Mouse (Mus musculus) forebrain, postnatal 0 days (tissue): ENCODE results near the gene Syn3. TPM values are rescaled to one million over a fixed set of nuclear protein-coding genes. Genes with fewer than 3 reads are reported as not detected.

Source experiments
- ATAC-seq: fragments of 200-750 bp; cut with Nextera tagmentation; 2 replicates; pipeline ENCODE4 v1.8.0; 2017; ENCODE audit warnings: mild to moderate bottlenecking, moderate library complexity
- DNase-seq: peaks from one replicate; pipeline ENCODE4 v3.0.0-alpha.2; 2015
- H3K27ac ChIP-seq: fragments of 300-500 bp; sonication (generic); 2 replicates; pipeline ENCODE4 v1.5.1; 2014; ENCODE audit warnings: low read depth, mild to moderate bottlenecking, antibody characterized with exemption, low read length, moderate library complexity, mixed read lengths
- H3K27me3 ChIP-seq: fragments of 300-500 bp; sonication (generic); 2 replicates; pipeline ENCODE4 v1.6.1; 2014; ENCODE audit warnings: mild to moderate bottlenecking, low read length, mixed read lengths; ENCODE audit not compliant: insufficient read depth
- H3K36me3 ChIP-seq: fragments of 300-500 bp; sonication (generic); 2 replicates; pipeline ENCODE4 v1.6.1; 2014; ENCODE audit warnings: mild to moderate bottlenecking, moderate library complexity; ENCODE audit not compliant: insufficient read depth
- H3K4me1 ChIP-seq: fragments of 300-500 bp; sonication (generic); 2 replicates; pipeline ENCODE4 v1.6.1; 2014; ENCODE audit warnings: antibody characterized with exemption; ENCODE audit not compliant: insufficient read depth
- H3K4me2 ChIP-seq: fragments of 300-500 bp; sonication (generic); 2 replicates; pipeline ENCODE4 v1.6.1; 2014; ENCODE audit warnings: low read depth, mild to moderate bottlenecking, moderate library complexity
- H3K4me3 ChIP-seq: fragments of 300-500 bp; sonication (generic); 2 replicates; pipeline ENCODE4 v1.5.1; 2014; ENCODE audit warnings: low read depth, low read length, mixed read lengths
- H3K9ac ChIP-seq: fragments of 300-500 bp; sonication (generic); 2 replicates; pipeline ENCODE4 v1.6.1; 2014; ENCODE audit warnings: mild to moderate bottlenecking
- H3K9me3 ChIP-seq: fragments of 300-500 bp; sonication (generic); 2 replicates; pipeline ENCODE4 v1.6.1; 2016; ENCODE audit warnings: low read length
- CTCF ChIP-seq: sonication (generic); IDR thresholded peaks from 2 replicates; pipeline ENCODE4 v1.5.1; 2016; ENCODE audit warnings: antibody characterized with exemption, control low read depth, low read depth
- WGBS: fragments of 180-500 bp; shearing (Covaris S2); extraction: QIAGEN DNeasy Blood & Tissue Kit; methylation state at CpG from one replicate; pipeline ENCODE4 v1.1.7; 2014; 5-methylcytosine and 5-hydroxymethylcytosine counted together
- polyA plus RNA-seq: library from polyadenylated mRNA; unstranded; fragments of >200 nt; fragmentation: Nextera tagmentation; extraction: Ambion mirVana; gene quantifications from 2 replicates; pipeline ENCODE4 v1.2.1, GENCODE M21; 2015
- total RNA-seq: library from RNA; depleted of rRNA; stranded (reverse); fragments of >200 nt; gene quantifications from 2 replicates; pipeline ENCODE4 v1.2.3, GENCODE M21; 2014

The Syn3 gene
- total and polyA plus RNA-seq, 2 experiments from 2014 or later = 16.4 to 47.6 TPM

- Histone ChIP-seq H3K27ac (no peak overlapping the region), H3K9ac (no peak overlapping the region), H3K9me3 (no peaks in the 10 kb centered on the region), H3K36me3 (peaks cover 9% of the 10 kb centered on the region; the same call in 1 of the 2 replicates), H3K27me3 (no peaks in the 10 kb centered on the region), H3K4me3 (no peak overlapping the region), H3K4me1 (no peaks in the 10 kb centered on the region), H3K4me2 (no peak overlapping the region)
- ATAC-seq (no peak), DNase-seq (no peak)
- 86% methylated on average over 6 of the region's 6 CpGs for WGBS
- no peak for TF ChIP-seq CTCF
Measured at GRCm38 (mm10) chr10:86134848-86135247, 363.8 kb downstream of the Syn3 start.

- 76% methylated on average over 5 of the region's 5 CpGs for WGBS
- DNase-seq = no peak
- Histone ChIP-seq H3K4me2 (no peak overlapping the region), H3K36me3 (peaks cover 9% of the 10 kb centered on the region; the same call in 1 of the 2 replicates), H3K27me3 (no peaks in the 10 kb centered on the region), H3K9me3 (no peaks in the 10 kb centered on the region), H3K4me3 (no peak overlapping the region), H3K4me1 (no peaks in the 10 kb centered on the region), H3K9ac (no peak overlapping the region), H3K27ac (no peak overlapping the region)
- no peak for TF ChIP-seq CTCF
- no peak for ATAC-seq
Measured at GRCm38 (mm10) chr10:86134336-86134735, 364.4 kb downstream of the Syn3 start.

GRCm38 (mm10) chr10:86132420-86132956, 366.2 kb downstream of the Syn3 start:
- H3K4me1 ChIP-seq = no peaks in the 10 kb centered on the region
- no peak overlapping the region for H3K4me3 ChIP-seq
- WGBS = 87% methylated on average over 10 of the region's 10 CpGs
- no peaks in the 10 kb centered on the region for H3K9me3 ChIP-seq
- H3K36me3 ChIP-seq = peaks cover 9% of the 10 kb centered on the region; the same call in 1 of the 2 replicates
- H3K4me2 ChIP-seq = no peak overlapping the region
- TF ChIP-seq CTCF = no peak
- no peak for ATAC-seq
- no peak overlapping the region for H3K9ac ChIP-seq
- DNase-seq = no peak
- no peak overlapping the region for H3K27ac ChIP-seq
- no peaks in the 10 kb centered on the region for H3K27me3 ChIP-seq

GRCm38 (mm10) chr10:86129046-86129445, 369.6 kb downstream of the Syn3 start:
- WGBS = 90% methylated on average over 6 of the region's 6 CpGs

GRCm38 (mm10) chr10:86126478-86126877, 372.2 kb downstream of the Syn3 start:
- ATAC-seq = no peak
- 90% methylated on average over 11 of the region's 11 CpGs for WGBS
- TF ChIP-seq CTCF = no peak

More at GRCm38 (mm10) chr10:86129046-86129445, 369.6 kb downstream of the Syn3 start:
- Histone ChIP-seq H3K9ac (no peak overlapping the region), H3K4me3 (no peak overlapping the region), H3K4me2 (no peak overlapping the region), H3K27ac (no peak overlapping the region), H3K9me3 (no peaks in the 10 kb centered on the region), H3K36me3 (peaks cover 9% of the 10 kb centered on the region; the same call in 1 of the 2 replicates), H3K4me1 (no peaks in the 10 kb centered on the region), H3K27me3 (no peaks in the 10 kb centered on the region)
- TF ChIP-seq CTCF = no peak
- ATAC-seq (no peak), DNase-seq (no peak)

GRCm38 (mm10) chr10:86125421-86125820, 373.3 kb downstream of the Syn3 start:
- 96% methylated on average over 2 of the region's 2 CpGs for WGBS
- Histone ChIP-seq H3K36me3 (no peaks in the 10 kb centered on the region), H3K27ac (no peak overlapping the region), H3K4me2 (no peak overlapping the region), H3K4me1 (no peaks in the 10 kb centered on the region), H3K27me3 (no peaks in the 10 kb centered on the region), H3K9ac (no peak overlapping the region), H3K9me3 (no peaks in the 10 kb centered on the region), H3K4me3 (no peak overlapping the region)
- no peak for DNase-seq
- ATAC-seq = no peak
- TF ChIP-seq CTCF = no peak

More at GRCm38 (mm10) chr10:86126478-86126877, 372.2 kb downstream of the Syn3 start:
- DNase-seq = no peak
- Histone ChIP-seq H3K36me3 (0 out of 2 replicates have a peak, but pooled peaks cover under 1% of the 10 kb centered on the region), H3K4me3 (no peak overlapping the region), H3K4me2 (no peak overlapping the region), H3K27me3 (no peaks in the 10 kb centered on the region), H3K9me3 (no peaks in the 10 kb centered on the region), H3K27ac (no peak overlapping the region), H3K9ac (no peak overlapping the region), H3K4me1 (no peaks in the 10 kb centered on the region)

GRCm38 (mm10) chr10:86124115-86124514, 374.6 kb downstream of the Syn3 start:
- Histone ChIP-seq H3K4me1 (no peaks in the 10 kb centered on the region), H3K9me3 (no peaks in the 10 kb centered on the region), H3K4me2 (no peak overlapping the region), H3K9ac (no peak overlapping the region), H3K4me3 (no peak overlapping the region), H3K36me3 (no peaks in the 10 kb centered on the region), H3K27me3 (no peaks in the 10 kb centered on the region), H3K27ac (no peak overlapping the region)
- 68% methylated on average over 4 of the region's 4 CpGs for WGBS
- TF ChIP-seq CTCF = no peak
- ATAC-seq (no peak), DNase-seq (no peak)
